Mouse (Mus musculus) intestine, embryonic 15.5 days (tissue): ENCODE measurements at regions not wholly inside any gene's neighbourhood (a gene's known extent, or its start where the extent isn't known, plus 50 kb on each side); places are given as distances from the start of the nearest gene placed in this dataset.

Experiments
- ATAC-seq: fragments of 200-750 bp; cut with Nextera tagmentation; 2 replicates; pipeline ENCODE4 v1.8.0; 2017; ENCODE audit warnings: moderate TSS enrichment, moderate library complexity
- H3K27ac ChIP-seq: fragments of 300-500 bp; sonication (generic); 2 replicates; pipeline ENCODE4 v1.5.1; 2015; ENCODE audit warnings: mild to moderate bottlenecking, inconsistent platforms
- H3K27me3 ChIP-seq: fragments of 300-500 bp; sonication (generic); replicated peaks from 2 replicates; pipeline ENCODE4 v1.6.1; 2015; ENCODE audit warnings: inconsistent platforms
- H3K36me3 ChIP-seq: fragments of 300-500 bp; sonication (generic); 2 replicates; pipeline ENCODE4 v1.6.1; 2015; ENCODE audit warnings: inconsistent platforms
- H3K4me1 ChIP-seq: fragments of 300-500 bp; sonication (generic); replicated peaks from 2 replicates; pipeline ENCODE4 v1.6.1; 2015; ENCODE audit warnings: inconsistent platforms
- H3K4me2 ChIP-seq: fragments of 300-500 bp; sonication (generic); replicated peaks from 2 replicates; pipeline ENCODE4 v1.6.1; 2015; ENCODE audit warnings: mild to moderate bottlenecking, inconsistent platforms
- H3K4me3 ChIP-seq: fragments of 300-500 bp; sonication (generic); replicated peaks from 2 replicates; pipeline ENCODE4 v1.5.1; 2015; ENCODE audit warnings: inconsistent platforms
- H3K9ac ChIP-seq: fragments of 300-500 bp; sonication (generic); 2 replicates; pipeline ENCODE4 v1.6.1; 2015; ENCODE audit warnings: inconsistent platforms
- H3K9me3 ChIP-seq: fragments of 300-500 bp; sonication (generic); 2 replicates; pipeline ENCODE4 v1.6.1; 2016; ENCODE audit warnings: inconsistent platforms
- WGBS: fragments of 180-500 bp; shearing (Covaris S2); methylation state at CpG from one replicate; pipeline ENCODE4 v1.1.7; 2015; 5-methylcytosine and 5-hydroxymethylcytosine counted together

- ATAC-seq, result no peak
- no peak overlapping the region for H3K27ac ChIP-seq
- H3K9ac ChIP-seq, result no peak overlapping the region
- no peaks in the 10 kb centered on the region for H3K36me3 ChIP-seq
- WGBS, result 75% methylated on average over 7 of the region's 7 CpGs
- no peaks in the 10 kb centered on the region for H3K9me3 ChIP-seq
- no peak overlapping the region for H3K4me3 ChIP-seq
- H3K27me3 ChIP-seq, result no peaks in the 10 kb centered on the region
- H3K4me2 ChIP-seq, result no peak overlapping the region
- H3K4me1 ChIP-seq, result no peaks in the 10 kb centered on the region
These were observed 357.1 kb upstream of the 3110018I06Rik start for GRCm38 (mm10) chr12:107131351-107131750.

GRCm38 (mm10) chr12:107131841-107132240 is 356.6 kb upstream of the 3110018I06Rik start:
- Histone ChIP-seq H3K27ac (no peak overlapping the region), H3K27me3 (no peaks in the 10 kb centered on the region), H3K36me3 (no peaks in the 10 kb centered on the region), H3K4me3 (no peak overlapping the region), H3K4me2 (no peak overlapping the region), H3K9ac (no peak overlapping the region), H3K4me1 (no peaks in the 10 kb centered on the region), H3K9me3 (no peaks in the 10 kb centered on the region)
- WGBS, result 65% methylated on average over 6 of the region's 6 CpGs
- no peak for ATAC-seq

- Histone ChIP-seq H3K9ac (no peak overlapping the region), H3K4me3 (no peak overlapping the region), H3K27me3 (no peaks in the 10 kb centered on the region), H3K9me3 (no peaks in the 10 kb centered on the region), H3K36me3 (no peaks in the 10 kb centered on the region), H3K27ac (no peak overlapping the region), H3K4me1 (no peaks in the 10 kb centered on the region), H3K4me2 (no peak overlapping the region)
- ATAC-seq, result no peak
- 62% methylated on average over 3 of the region's 3 CpGs for WGBS
These were observed 355.9 kb upstream of the 3110018I06Rik start for GRCm38 (mm10) chr12:107132501-107132900.

GRCm38 (mm10) chr12:107134353-107134752 is 354.1 kb upstream of the 3110018I06Rik start:
- no peak overlapping the region for H3K4me2 ChIP-seq
- H3K4me3 ChIP-seq, result no peak overlapping the region
- H3K36me3 ChIP-seq, result no peaks in the 10 kb centered on the region
- ATAC-seq, result no peak
- H3K4me1 ChIP-seq, result no peaks in the 10 kb centered on the region
- H3K9ac ChIP-seq, result no peak overlapping the region
- H3K27me3 ChIP-seq, result no peaks in the 10 kb centered on the region
- no peaks in the 10 kb centered on the region for H3K9me3 ChIP-seq
- 87% methylated on average over 3 of the region's 3 CpGs for WGBS
- no peak overlapping the region for H3K27ac ChIP-seq

- no peak for ATAC-seq
- Histone ChIP-seq H3K9me3 (no peaks in the 10 kb centered on the region), H3K4me3 (no peak overlapping the region), H3K4me2 (no peak overlapping the region), H3K4me1 (no peaks in the 10 kb centered on the region), H3K27ac (no peak overlapping the region), H3K9ac (no peak overlapping the region), H3K36me3 (no peaks in the 10 kb centered on the region), H3K27me3 (no peaks in the 10 kb centered on the region)
- WGBS, result 89% methylated on average over 8 of the region's 8 CpGs
These were observed 349.6 kb upstream of the 3110018I06Rik start for GRCm38 (mm10) chr12:107138677-107139400.

- no peak overlapping the region for H3K27ac ChIP-seq
- H3K4me2 ChIP-seq, result no peak overlapping the region
- no peaks in the 10 kb centered on the region for H3K36me3 ChIP-seq
- no peak overlapping the region for H3K9ac ChIP-seq
- no peaks in the 10 kb centered on the region for H3K27me3 ChIP-seq
- H3K4me3 ChIP-seq, result no peak overlapping the region
- H3K9me3 ChIP-seq, result no peaks in the 10 kb centered on the region
- ATAC-seq, result no peak
- H3K4me1 ChIP-seq, result no peaks in the 10 kb centered on the region
- 79% methylated on average over 9 of the region's 9 CpGs for WGBS
These were observed 347.4 kb upstream of the 3110018I06Rik start for GRCm38 (mm10) chr12:107140957-107141595.

- H3K27me3 ChIP-seq, result no peaks in the 10 kb centered on the region
- no peaks in the 10 kb centered on the region for H3K9me3 ChIP-seq
- 84% methylated on average over 6 of the region's 6 CpGs for WGBS
- H3K9ac ChIP-seq, result no peak overlapping the region
- H3K4me1 ChIP-seq, result no peaks in the 10 kb centered on the region
- H3K36me3 ChIP-seq, result no peaks in the 10 kb centered on the region
- no peak overlapping the region for H3K27ac ChIP-seq
- H3K4me3 ChIP-seq, result no peak overlapping the region
- ATAC-seq, result no peak
- H3K4me2 ChIP-seq, result no peak overlapping the region
These were observed 346.2 kb upstream of the 3110018I06Rik start for GRCm38 (mm10) chr12:107142226-107142625.

- no peak for ATAC-seq
- no peaks in the 10 kb centered on the region for H3K9me3 ChIP-seq
- no peaks in the 10 kb centered on the region for H3K27me3 ChIP-seq
- no peak overlapping the region for H3K4me2 ChIP-seq
- H3K4me3 ChIP-seq, result no peak overlapping the region
- H3K36me3 ChIP-seq, result no peaks in the 10 kb centered on the region
- H3K27ac ChIP-seq, result no peak overlapping the region
- 74% methylated on average over 5 of the region's 5 CpGs for WGBS
- no peak overlapping the region for H3K9ac ChIP-seq
- no peaks in the 10 kb centered on the region for H3K4me1 ChIP-seq
These were observed 341.8 kb upstream of the 3110018I06Rik start for GRCm38 (mm10) chr12:107146608-107147121.

- no peak for ATAC-seq
- Histone ChIP-seq H3K4me2 (no peak overlapping the region), H3K4me1 (no peaks in the 10 kb centered on the region), H3K36me3 (no peaks in the 10 kb centered on the region), H3K4me3 (no peak overlapping the region), H3K9ac (no peak overlapping the region), H3K27me3 (no peaks in the 10 kb centered on the region), H3K27ac (no peak overlapping the region), H3K9me3 (no peaks in the 10 kb centered on the region)
- WGBS, result 77% methylated on average over 8 of the region's 8 CpGs
These were observed 340.0 kb upstream of the 3110018I06Rik start for GRCm38 (mm10) chr12:107148451-107148850.

GRCm38 (mm10) chr12:107151089-107151488 is 337.3 kb upstream of the 3110018I06Rik start:
- Histone ChIP-seq H3K9me3 (no peaks in the 10 kb centered on the region), H3K9ac (no peak overlapping the region), H3K36me3 (no peaks in the 10 kb centered on the region), H3K4me1 (no peaks in the 10 kb centered on the region), H3K27ac (no peak overlapping the region), H3K4me3 (no peak overlapping the region), H3K4me2 (no peak overlapping the region), H3K27me3 (no peaks in the 10 kb centered on the region)
- WGBS, result 59% methylated on average over 5 of the region's 5 CpGs
- ATAC-seq, result no peak

- Histone ChIP-seq H3K9me3 (no peaks in the 10 kb centered on the region), H3K9ac (no peak overlapping the region), H3K4me2 (no peak overlapping the region), H3K4me3 (no peak overlapping the region), H3K27me3 (no peaks in the 10 kb centered on the region), H3K36me3 (no peaks in the 10 kb centered on the region), H3K27ac (no peak overlapping the region), H3K4me1 (no peaks in the 10 kb centered on the region)
- 92% methylated on average over 2 of the region's 2 CpGs for WGBS
- no peak for ATAC-seq
These were observed 333.8 kb upstream of the 3110018I06Rik start for GRCm38 (mm10) chr12:107154668-107155067.

- H3K4me3 ChIP-seq, result no peak overlapping the region
- H3K36me3 ChIP-seq, result no peaks in the 10 kb centered on the region
- 73% methylated on average over 8 of the region's 8 CpGs for WGBS
- no peak overlapping the region for H3K4me2 ChIP-seq
- H3K4me1 ChIP-seq, result no peaks in the 10 kb centered on the region
- no peak for ATAC-seq
- no peak overlapping the region for H3K9ac ChIP-seq
- no peak overlapping the region for H3K27ac ChIP-seq
- H3K9me3 ChIP-seq, result no peaks in the 10 kb centered on the region
- H3K27me3 ChIP-seq, result no peaks in the 10 kb centered on the region
These were observed 331.5 kb upstream of the 3110018I06Rik start for GRCm38 (mm10) chr12:107156791-107157428.
